Mouse (Mus musculus) myocyte (in vitro differentiated cells): ENCODE measurements around the gene Nubpl.

Experiments
- CEBPB ChIP-seq: IDR thresholded peaks from 2 replicates; pipeline ENCODE4 v1.6.1; 2011; ENCODE audit warnings: mild to moderate bottlenecking, moderate library complexity; ENCODE audit not compliant: poor library complexity, insufficient read depth, severe bottlenecking
- MAX ChIP-seq: IDR thresholded peaks from one replicate; pipeline ENCODE4 v1.6.1; 2011; ENCODE audit warnings: low read depth, mild to moderate bottlenecking, control low read depth
- MYOD1 ChIP-seq, 3 experiments: IDR thresholded peaks; one replicate each; pipeline ENCODE4 v1.6.1; 2011; ENCODE audit warnings: control low read depth in 2 of 3, low read depth in 2 of 3, mild to moderate bottlenecking in 2 of 3, moderate library complexity in 1 of 3; ENCODE audit not compliant: insufficient read length in 2 of 3, control insufficient read depth in 1 of 3
- POLR2A ChIP-seq: IDR thresholded peaks from one replicate; pipeline ENCODE4 v1.6.1; 2011; ENCODE audit warnings: low read depth, mild to moderate bottlenecking, control low read depth, moderate library complexity; ENCODE audit not compliant: insufficient read length

- TF ChIP-seq CEBPB (no peak), MYOD1 (IDR thresholded peaks at IDR 0.05; ENCODE audit: control insufficient read depth in 1 of 3, insufficient read length in 2 of 3, low read depth in 2 of 3) (no peak), MAX (no peak), POLR2A (no peak)
Observed at GRCm38 (mm10) chr12:52154906-52155305, 57.4 kb downstream of the Nubpl start.
